Mouse (Mus musculus) gastrocnemius, postnatal 4 days (tissue): ENCODE results near the gene Crb3. TPM values are rescaled to one million over a fixed set of nuclear protein-coding genes. Genes with fewer than 3 reads are reported as not detected.

ENCODE experiments used
- DNase-seq, 2 experiments: peaks; one replicate each; pipeline ENCODE4 v3.0.0; 2021 to 2022; ENCODE audit warnings: low spot score in 2 of 2, mixed read lengths in 2 of 2
- total RNA-seq, 2 experiments: library from RNA; stranded (reverse); gene quantifications; 2 replicates each; pipeline ENCODE4 v1.2.3; 2021

Gene Crb3
- total RNA-seq, 2 experiments from 2014 or later = 0.49 to 0.67 TPM

- no peak for DNase-seq
These were observed 3.2 kb downstream of the Crb3 start for GRCm38 (mm10) chr17:57062011-57062521.

DNA sequence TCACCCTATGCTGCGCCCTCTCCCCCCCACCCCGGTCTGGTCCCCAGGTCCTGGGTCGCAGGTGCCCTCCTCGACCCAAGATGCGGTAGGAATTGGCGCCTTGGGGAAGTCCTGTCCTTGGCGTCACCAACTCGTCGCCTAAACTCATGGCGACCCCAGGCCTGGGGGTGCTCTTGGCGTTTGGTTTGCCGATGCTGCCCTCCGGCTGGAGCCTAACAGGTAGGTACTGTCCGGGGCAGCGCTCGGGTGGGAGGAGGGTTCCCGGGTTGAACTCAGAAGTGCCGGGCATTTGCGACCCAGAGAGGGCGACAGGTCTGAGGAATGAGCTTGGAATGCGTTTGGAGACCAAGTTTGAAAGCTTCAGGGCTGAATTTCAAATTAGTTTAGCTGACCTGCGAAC, 3.6 kb downstream of the Crb3 start:
- DNase-seq = no peak

DNA sequence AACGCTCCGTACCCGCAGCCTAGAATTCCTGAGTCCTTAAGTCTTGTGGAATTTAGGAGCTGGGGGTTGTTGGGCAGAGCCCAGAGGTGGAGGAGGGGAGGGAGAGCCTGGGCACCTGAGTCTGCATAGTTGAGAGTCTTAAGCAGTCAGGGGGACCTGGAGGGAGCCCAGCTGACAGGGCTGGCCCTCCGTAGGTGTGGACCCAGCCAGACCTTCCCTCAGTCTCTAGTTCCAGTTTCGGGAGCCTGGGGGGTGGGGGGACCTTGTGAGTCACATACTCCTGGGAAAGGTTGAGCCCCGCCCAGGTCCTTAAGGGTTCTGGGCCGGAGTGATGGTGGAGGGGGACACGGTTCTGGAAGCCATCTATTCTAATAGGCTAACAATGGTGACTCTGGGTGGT, 4.1 kb downstream of the Crb3 start:
- no peak for DNase-seq

DNA sequence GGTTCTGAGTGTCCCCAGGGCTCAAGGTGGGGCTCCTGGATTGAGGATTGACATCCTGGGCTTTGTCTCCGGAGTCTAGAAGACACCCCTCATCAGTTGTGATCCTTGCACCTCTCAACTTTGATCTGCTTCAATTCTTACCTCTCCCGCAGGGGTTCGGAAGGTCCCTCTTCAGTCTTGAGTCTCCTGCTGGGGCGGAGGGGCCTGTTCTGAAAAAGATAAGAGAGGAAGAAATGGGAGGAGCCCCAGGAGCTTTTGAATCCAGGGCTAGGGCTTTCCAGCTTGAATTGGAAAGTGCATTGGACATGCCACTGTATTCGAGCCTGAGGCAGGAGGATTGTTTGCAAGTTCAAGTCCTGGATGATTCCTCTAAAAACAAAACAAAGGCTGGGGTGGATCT, 8.0 kb downstream of the Crb3 start:
- no peak for DNase-seq

DNA sequence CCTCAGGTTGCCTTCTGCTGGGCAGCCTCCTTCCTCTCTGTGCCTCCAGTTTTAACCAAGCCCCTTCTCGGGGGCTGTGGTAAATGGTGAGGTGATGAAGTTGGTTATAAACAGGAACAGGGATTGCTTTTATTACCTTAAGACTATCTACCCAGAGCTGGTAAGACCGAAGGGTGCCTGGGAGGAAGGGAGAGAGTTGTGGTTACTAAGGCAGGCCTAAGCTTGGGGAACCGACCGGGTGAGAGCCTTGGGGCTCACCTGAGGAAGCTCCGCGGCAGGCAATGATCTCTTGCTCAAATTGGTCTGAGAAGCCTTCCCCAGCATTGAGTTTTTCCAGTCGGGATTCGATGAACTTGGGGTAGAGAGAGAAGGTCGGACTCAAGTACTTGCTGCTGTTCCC, 11.4 kb downstream of the Crb3 start:
- DNase-seq = no peak

DNA sequence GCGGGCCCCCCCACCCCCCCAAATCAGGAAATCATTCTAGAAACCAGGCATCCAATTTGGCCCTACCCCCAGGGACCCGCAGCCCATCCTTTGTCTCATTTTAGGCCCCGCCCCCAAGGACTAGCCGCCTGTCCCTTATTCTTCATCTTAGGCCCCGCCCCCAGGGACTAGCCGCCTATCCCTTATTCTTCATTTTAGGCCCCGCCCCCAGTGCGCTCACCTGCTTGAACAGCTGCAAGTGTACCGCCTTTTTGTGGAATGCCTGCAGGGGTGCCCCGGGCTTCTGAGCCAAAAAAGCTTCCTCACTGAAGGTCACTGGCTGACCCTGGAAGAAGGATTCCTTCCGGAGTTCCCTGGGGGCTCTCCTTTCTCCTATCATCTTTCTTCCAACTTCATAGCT, 11.8 kb downstream of the Crb3 start:
- DNase-seq = no peak

DNA sequence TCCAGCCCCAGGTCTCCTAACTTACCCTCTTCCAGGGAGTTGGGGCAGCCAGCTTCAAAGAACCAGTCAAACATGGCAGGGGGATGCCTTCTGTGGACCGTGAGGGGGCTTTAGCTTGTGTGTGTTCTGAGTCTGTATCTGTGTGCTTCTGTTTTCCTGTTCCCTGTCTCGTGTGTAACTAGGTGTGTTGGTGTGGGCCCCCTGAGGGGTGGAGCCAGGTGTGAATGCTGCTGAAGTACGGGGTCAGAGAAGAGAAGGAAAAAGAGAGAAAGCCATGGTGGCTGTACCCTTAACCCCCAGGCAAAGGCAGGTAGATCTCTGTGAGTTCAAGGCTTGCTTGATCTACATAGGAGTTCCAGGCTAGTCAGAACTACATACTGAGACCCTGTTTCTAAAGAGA, 18.0 kb downstream of the Crb3 start:
- no peak for DNase-seq

GRCm38 (mm10) chr17:57078336-57078735, 19.4 kb downstream of the Crb3 start, which contains the start of gene Dennd1c:
TSS of gene Dennd1c (minus strand) at chr17:57078514.
- no peak for DNase-seq

GRCm38 (mm10) chr17:57079919-57080318, 21.0 kb downstream of the Crb3 start:
- no peak for DNase-seq

GRCm38 (mm10) chr17:57081234-57081842, 22.4 kb downstream of the Crb3 start:
- no peak for DNase-seq

GRCm38 (mm10) chr17:57082481-57082880, 23.6 kb downstream of the Crb3 start:
- no peak for DNase-seq

GRCm38 (mm10) chr17:57085970-57086757, 27.3 kb downstream of the Crb3 start:
- no peak for DNase-seq

DNA sequence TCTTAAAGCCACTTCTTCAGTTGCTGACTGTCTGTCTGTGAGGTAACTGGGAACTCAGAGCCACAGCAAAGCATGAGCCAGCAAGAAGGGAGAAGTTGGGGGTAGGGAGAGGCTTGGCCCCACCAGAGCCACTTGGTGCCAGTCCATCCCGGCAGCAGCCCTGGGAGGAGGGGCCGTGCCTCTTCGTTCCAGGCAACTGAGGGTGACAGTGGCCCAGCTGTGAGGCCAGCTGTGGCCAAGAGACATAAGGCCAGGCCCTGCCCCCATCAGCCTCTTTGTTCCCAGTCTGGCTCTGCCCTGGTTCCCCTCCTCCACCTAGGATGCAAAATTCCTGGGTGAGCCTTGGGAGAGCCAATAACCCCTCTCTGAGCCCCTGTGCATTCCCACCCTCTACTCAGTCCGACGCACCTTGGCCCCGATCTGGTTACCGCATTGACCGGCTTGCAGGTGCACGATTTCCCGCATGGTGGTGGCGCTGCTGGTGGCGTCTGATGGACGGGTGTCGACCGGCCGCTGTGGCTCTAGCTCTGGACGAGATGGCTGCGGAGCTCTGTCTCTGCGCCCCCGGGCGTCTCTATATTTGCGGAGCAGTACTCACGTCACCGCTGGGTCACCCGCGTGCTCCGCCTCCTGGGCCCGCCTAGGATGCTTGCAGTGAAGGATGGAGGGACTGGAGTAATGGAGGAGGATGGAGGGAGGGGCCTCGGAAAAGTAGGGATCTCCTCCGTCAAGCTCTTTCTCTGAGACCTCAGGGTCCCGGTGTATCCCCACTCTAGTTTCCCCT, 28.3 kb downstream of the Crb3 start, which contains the start of gene Tubb4a:
TSS of gene Tubb4a (minus strand) at position 734 of the 784 bp plus-strand sequence.
- no peak for DNase-seq

GRCm38 (mm10) chr17:57094222-57094621, 35.3 kb downstream of the Crb3 start:
- DNase-seq = no peak

DNA sequence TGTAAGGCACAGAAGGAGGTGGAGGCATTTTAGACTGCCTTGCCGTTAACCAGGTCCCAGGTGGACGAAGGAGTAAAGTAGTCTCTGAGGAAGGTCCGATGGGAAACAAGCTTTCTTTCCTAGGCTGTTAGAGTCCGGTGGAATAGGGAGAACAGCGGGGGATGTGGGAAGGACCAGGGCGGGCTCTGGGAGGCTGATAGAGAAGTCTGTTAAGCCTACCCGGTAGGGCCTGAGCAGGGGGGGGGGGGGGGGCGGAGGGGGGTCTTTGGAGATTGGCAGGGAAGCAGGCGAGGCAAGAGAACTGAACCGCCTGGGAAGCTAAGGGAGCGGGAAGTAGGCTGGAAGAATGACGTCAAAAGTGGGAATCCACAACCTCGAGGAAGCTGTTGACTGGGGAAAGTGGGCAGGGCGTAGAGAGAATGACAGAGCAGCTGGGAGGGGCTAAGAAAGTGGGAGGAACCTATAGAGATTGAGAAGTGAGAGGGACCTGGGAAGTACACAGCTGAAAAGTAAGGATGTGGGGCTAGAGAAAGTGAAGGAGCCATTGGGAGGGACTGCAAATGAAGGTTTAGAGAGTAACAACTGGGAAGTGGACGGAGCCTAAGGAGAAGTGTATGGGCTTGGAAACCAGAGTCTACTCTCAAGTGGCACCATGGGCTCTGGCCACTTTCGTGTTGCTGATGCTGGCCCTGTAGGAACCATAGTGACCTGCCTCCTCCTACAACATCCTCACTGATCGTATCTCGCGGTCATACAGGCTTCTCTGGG, 37.1 kb downstream of the Crb3 start:
- no peak for DNase-seq

GRCm38 (mm10) chr17:57096623-57096920, 37.7 kb downstream of the Crb3 start:
- DNase-seq = peak; percentile 74 to 77

DNA sequence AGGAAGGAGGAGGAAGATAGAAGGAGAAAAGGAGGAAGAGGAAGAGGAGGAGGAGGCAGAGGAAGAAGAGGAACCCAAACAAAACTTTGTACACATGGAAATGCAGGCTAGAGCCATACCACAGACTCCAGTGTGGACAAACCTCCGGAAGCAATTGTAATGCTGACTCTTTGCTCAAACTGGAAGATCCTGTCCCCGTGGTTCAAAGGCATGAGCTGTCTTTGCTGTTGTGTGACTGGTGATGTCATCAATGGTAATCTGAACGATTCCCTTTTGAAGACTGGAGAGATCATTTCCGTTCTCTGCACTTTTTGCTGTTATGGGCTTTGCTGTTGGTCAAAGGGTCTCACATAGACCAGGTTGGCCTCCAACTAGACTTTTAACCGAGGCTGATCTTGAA, 39.4 kb downstream of the Crb3 start:
- DNase-seq = no peak

GRCm38 (mm10) chr17:57099629-57100325, 40.9 kb downstream of the Crb3 start:
- no peak for DNase-seq

- no peak for DNase-seq
These were observed 43.4 kb downstream of the Crb3 start for GRCm38 (mm10) chr17:57102276-57102675.

- no peak for DNase-seq
These were observed 45.6 kb downstream of the Crb3 start for GRCm38 (mm10) chr17:57104496-57104895.
